Mouse (Mus musculus) CD4-positive, CD25-positive, alpha-beta regulatory T cell (primary cell): ENCODE data around the gene Slc46a1. TPM values are rescaled to one million over a fixed set of nuclear protein-coding genes. Genes with fewer than 3 reads are reported as not detected.

Experiments used
- polyA plus RNA-seq: library from polyadenylated mRNA; unstranded; fragments of 100-300 nt; shearing (Covaris generic); gene quantifications from one replicate; pipeline ENCODE4 v1.2.1, GENCODE M21; 2017

Gene Slc46a1
- 2.3 TPM for polyA plus RNA-seq

DNA sequence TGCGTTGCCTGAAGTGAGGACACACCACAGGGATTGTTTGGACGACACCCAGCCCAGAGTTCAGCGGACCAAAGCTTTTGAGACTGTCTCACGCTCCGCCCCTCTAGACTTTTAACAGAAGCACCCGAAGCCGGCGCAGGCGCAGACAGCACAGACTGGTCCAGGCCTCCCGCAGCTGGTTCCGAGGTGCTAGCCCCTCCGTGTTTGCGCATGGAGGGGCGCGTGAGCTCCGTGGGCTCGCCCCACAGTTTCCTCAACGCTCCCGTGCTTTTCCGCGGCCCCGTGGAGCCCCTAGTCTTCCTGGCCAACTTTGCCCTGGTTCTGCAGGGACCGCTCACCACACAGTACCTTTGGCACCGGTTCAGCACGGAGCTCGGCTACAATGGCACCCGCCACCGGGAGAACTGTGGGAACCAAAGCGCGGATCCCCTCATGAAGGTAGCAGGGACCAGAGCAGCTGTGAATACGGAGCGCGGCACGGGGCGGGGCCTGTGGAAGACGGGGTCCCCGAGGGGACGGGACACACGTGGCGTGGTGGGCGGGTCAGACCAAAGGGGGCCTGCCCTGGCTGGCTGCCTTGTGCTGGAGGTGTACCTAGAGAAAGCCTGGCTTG, at the start of gene Slc46a1:
TSS of gene Slc46a1 (plus strand) at position 130 of the 613 bp plus-strand sequence.

GRCm38 (mm10) chr11:78422055-78422819, 43.3 kb upstream of the Slc46a1 start, which contains the start of gene Slc13a2:
Gene Slc13a2, minus strand, starts transcription at chr11:78422217.

DNA sequence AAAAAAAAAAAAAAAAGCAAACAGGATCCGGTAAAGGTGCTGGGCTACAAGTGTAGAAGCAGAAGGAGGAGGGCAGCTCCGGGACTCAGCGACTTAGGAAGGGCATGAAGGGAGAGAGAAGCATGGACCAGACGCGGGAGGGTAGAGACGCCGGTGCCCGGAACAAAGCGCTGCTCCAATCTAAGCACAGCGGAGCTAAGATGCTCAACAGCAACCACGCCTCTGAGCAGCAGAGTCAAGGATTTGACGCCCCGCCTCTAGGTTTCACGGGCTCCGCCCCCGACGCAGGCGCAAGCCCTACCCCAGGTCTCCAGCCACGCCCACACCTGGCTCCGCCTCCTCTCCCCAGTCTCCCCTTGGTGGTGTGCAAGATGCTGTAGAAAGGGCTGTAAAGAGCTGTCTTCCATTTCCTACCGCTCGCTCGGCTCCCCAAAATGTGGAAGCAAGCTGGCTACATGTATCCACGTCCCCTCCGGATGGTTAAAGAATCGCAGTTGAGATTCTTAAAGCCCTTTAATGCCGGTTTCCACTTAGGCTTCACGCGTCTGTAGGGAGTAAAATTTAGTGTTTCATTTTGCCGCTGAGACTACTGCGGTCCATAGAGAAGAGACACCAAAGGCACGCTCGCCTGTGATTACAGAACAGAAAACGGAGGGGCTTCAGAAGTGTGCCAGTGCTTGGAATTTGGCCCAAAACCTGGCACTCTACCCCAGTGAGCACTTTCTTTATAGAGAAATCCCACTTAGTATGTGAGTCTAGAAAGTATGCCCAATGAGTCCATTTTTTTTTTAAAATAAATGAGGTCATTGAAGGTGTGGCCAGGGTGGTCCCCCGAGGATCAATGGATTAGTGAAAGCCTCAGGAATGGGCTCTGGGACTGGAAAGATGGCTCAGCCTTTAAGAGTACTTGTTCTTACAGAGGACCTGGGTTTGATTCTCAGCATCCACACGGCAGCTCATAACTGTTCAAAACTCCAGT, 32.3 kb downstream of the Slc46a1 start, which contains the start of gene Sarm1:
TSS of gene Sarm1 (minus strand) at position 211 of the 979 bp plus-strand sequence.

GRCm38 (mm10) chr11:78499004-78499403, 33.5 kb downstream of the Slc46a1 start, which contains the start of gene Vtn:
Gene Vtn, plus strand, starts transcription at chr11:78499091.

DNA sequence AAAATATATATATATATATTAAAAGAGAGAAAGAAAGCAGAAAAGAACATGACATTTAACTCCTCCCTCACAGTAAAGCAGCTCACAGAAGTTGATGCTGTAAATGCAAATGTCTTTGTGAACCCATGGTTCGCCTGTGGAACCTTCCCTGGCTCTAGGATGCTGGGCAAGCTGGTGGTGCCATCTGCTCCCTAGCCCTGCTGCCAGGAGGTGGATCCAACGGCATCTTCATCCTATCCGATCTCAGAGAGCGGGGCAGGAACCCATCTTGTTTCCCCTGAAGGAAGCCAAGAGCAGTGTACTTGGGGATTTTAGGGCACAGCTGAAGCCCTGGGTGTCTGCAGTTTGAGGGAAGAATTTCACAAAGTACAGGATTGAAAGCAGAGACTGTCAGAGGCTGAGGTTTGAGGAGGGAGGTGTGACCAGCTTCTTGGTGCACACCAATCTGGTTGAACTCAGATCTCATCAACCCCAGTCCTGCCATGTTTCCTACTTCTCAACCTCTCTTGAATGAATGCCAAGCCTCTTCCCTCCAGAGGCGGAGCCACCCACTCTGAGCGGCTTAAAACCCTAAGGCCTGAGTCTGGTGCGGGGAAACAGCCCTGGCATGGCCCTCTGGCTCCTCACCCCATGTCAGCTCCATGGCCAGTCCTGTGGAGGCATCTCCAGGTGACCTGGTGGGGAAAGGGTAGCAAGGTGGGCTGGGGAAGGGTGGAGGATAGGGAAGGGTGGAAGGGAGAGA, 37.6 kb downstream of the Slc46a1 start, which contains the start of gene Sebox:
TSS of gene Sebox (plus strand) at position 539 of the 742 bp plus-strand sequence.

DNA sequence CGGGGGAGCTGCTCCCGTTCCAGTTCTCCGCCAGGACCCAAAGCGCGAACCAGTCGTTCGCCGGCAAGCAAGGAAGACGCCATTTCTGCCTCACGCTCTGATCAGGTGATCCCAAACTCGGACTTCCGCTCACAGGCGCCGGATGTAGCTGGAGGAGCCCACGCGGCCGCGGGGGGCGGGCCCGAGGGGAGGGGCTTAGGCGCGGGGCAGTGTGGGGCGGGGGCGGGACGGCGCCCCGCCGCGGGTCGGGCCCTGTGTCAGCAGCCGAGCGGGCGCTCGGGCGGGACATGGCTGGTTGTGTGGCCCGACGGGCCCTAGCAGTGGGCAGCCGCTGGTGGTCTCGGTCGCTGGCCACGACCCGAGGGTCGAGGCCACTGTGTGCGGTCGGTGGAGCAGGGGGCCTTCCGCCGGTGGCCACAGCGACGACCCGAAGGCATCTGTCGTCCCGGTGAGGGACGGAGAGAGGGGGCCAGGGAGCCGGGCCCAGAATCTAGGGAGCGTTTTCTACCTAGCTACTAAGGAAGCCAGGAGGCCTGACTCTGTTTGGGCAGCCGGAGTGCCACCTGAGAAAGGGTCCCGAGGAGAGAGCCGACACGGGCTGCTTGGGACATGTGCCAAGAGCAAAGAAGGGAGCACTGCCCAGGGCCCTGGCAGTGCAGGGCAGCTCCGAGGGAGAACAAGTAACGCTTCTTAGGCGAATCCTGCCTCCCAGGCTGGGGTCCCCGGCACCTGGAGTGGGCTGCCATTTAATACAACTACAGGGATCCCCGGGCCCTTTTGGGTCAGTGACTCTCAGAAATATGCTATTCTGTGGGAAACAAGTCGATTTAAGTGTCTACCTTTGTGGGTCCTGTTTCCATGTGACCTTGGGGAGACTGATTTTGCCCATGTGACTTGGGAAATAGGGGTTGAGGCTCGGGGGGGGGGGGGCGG, 46.8 kb downstream of the Slc46a1 start, which contains the start of the genes Tmem199 and Poldip2:
TSS of gene Tmem199 (minus strand) at position 148 of the 933 bp plus-strand sequence.
TSS of gene Poldip2 (plus strand) at position 169 of the 933 bp plus-strand sequence.

Other genes with a start within 250 kb of the Slc46a1 start
- gene Sdf2, start 220.0 kb upstream of the Slc46a1 start, polyA plus RNA-seq: 72.6 TPM
- gene Supt6, start 219.7 kb upstream of the Slc46a1 start, polyA plus RNA-seq: 38.4 TPM
- gene 2610507B11Rik, start 203.9 kb upstream of the Slc46a1 start, polyA plus RNA-seq: 81.4 TPM
- gene BC030499, start 174.9 kb upstream of the Slc46a1 start, polyA plus RNA-seq: 0.38 TPM
- gene Spag5, start 164.2 kb upstream of the Slc46a1 start, polyA plus RNA-seq: 1.9 TPM
- 5.9 TPM for gene Aldoc, start 142.7 kb upstream of the Slc46a1 start, polyA plus RNA-seq
- 114 TPM for gene Pigs, start 137.3 kb upstream of the Slc46a1 start, polyA plus RNA-seq
- 59.7 TPM for gene Unc119, start 122.2 kb upstream of the Slc46a1 start, polyA plus RNA-seq
- gene Foxn1, start 79.1 kb upstream of the Slc46a1 start, polyA plus RNA-seq: not detected
- gene Slc13a2, start 43.5 kb upstream of the Slc46a1 start, polyA plus RNA-seq: not detected
- 3.3 TPM for gene Sarm1, start 32.1 kb downstream of the Slc46a1 start, polyA plus RNA-seq
- not detected for gene Vtn, start 33.4 kb downstream of the Slc46a1 start, polyA plus RNA-seq
- not detected for gene Sebox, start 37.8 kb downstream of the Slc46a1 start, polyA plus RNA-seq
- 45.8 TPM for gene Tmem199, start 46.5 kb downstream of the Slc46a1 start, polyA plus RNA-seq
- 50.0 TPM for gene Poldip2, start 46.5 kb downstream of the Slc46a1 start, polyA plus RNA-seq
- 16.3 TPM for gene Tnfaip1, start 70.6 kb downstream of the Slc46a1 start, polyA plus RNA-seq
- 116 TPM for gene Ift20, start 70.7 kb downstream of the Slc46a1 start, polyA plus RNA-seq
- gene Tmem97, start 85.1 kb downstream of the Slc46a1 start, polyA plus RNA-seq: 11.9 TPM
- gene Nlk, start 231.7 kb downstream of the Slc46a1 start, polyA plus RNA-seq: 13.8 TPM